Mouse (Mus musculus): ENCODE measurements around the gene 1700015G11Rik. TPM values are rescaled to one million over a fixed set of nuclear protein-coding genes. Genes with fewer than 3 reads are reported as not detected.

Gene 1700015G11Rik
- polyA plus RNA-seq, 1 experiment = not detected

GRCm38 (mm10) chr7:51967581-51967980, 47.9 kb downstream of the 1700015G11Rik start:
- DNase-seq (ENCODE audit: low spot score) = no peak

DNA sequence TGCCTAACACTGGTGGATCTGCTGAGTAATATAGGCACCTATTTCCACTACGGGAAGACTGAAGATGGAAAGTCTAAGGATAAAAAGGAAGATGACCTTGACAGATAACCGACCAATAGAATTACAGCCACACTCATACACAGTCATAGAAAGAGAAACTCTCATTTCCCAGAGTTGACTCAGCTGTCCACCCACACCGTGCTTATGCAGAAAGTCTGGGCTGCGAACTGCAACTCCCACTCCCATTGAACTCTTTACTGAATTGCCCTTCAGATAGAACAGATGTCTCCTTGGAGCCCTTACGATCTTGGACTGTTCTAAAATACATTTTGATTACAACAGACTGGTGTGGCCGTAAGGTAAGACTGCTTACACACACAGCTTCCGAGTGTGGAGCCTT, 50.8 kb downstream of the 1700015G11Rik start:
- no peak for DNase-seq (ENCODE audit: low spot score)

DNA sequence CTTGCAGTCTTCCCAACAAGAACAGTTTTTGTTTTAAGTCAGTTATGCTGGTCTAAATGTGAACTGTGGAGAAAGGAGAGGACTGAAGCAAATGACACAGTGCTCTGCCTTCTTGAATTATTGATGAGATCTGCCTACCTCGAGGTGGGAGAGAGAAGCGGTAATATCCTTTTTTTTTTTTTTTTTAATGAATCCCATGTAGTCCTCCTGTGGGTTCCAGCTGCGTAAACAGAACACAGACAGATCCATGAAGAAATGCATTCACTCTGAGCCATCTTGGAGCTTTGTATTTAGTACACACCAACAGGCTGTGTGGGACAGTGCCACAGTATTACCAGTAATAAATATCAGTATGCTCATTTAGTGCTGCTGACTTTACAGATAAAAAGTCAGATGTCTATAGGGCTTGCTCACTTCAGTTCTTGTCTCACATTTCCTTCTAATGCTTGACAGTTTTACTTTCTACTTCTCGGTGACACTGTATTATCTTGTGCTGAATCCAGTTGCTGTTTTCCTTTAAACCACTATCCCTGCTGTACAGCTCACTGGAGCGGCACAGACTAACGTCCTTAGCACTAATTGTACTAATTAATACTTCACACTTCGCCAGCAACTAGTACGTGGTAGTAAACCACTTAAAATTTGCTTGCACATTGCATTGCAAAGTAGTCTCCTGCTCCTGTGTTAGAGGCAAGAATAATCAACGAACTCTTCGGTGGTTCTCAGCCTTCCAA, 53.1 kb downstream of the 1700015G11Rik start:
- no peak for DNase-seq (ENCODE audit: low spot score)

Other genes with a start within 250 kb of the 1700015G11Rik start
- gene Gas2, start 153.7 kb downstream of the 1700015G11Rik start, polyA plus RNA-seq (2012; rRNA removed) = 2.3 and 2.8 TPM in 2 replicates
- 4.1 and 5.8 TPM in 2 replicates for gene Fancf, start 153.5 kb downstream of the 1700015G11Rik start, polyA plus RNA-seq (2012; rRNA removed)
- 13.1 and 13.5 TPM in 2 replicates for gene Svip, start 9.7 kb downstream of the 1700015G11Rik start, polyA plus RNA-seq (2012; rRNA removed)